Mouse (Mus musculus) right cerebral cortex, adult 18-20 months (tissue): ENCODE data around the gene Olfr1425.
"Not testable (repeated sequence)": the region's sequence is repeated elsewhere in the genome, so short reads cannot be mapped to it uniquely, and the experiment has no call there.

Source experiments
- DNase-seq: peaks from one replicate; pipeline ENCODE4 v3.0.0; 2022; ENCODE audit warnings: mixed read lengths

Olfr1425 gene

DNA sequence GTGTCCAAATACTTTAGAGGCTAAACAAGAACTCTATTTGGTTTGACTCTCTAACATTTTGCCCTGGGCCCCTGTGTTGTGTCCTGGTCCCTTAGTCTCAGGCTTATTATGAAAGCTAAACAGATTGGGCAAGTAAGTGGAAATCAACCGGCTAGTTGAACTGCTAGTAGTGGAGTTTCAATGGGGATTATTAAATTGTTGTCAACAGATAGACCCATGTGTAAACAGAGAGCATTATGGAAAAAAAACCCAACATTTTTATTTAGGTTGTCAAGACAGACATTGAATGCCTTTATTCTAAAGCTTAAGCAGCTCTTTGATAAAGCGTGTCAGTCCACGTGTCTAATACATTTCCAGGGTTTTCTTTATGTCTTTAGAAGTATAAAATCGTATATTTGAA is at the start of gene Olfr1425:
Gene Olfr1425, minus strand, starts transcription at position 101 of the 400 bp plus-strand sequence.
- DNase-seq = not testable (repeated sequence)

DNA sequence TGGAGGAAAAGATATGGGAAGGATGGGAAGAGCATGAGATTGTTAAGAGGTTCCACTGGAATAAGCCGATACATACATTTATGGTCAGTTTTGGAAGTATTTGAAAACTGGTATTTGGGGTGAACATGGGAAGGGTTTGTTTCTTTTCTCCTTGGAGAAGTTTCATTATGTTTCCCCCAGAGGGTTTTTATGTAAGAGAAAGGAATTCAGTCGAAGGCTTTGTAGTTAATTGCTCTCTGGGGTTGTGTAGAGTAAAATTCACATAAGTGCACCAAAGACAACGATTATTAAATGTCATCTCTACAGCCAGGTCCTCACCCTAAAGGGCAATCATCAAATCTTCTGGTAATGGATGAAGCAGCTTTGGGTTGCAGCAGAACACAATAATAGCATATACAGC is 45.6 kb upstream of the Olfr1425 start, which contains the start of gene Olfr76:
Gene Olfr76, minus strand, starts transcription at position 101 of the 400 bp plus-strand sequence.
- no peak for DNase-seq

DNA sequence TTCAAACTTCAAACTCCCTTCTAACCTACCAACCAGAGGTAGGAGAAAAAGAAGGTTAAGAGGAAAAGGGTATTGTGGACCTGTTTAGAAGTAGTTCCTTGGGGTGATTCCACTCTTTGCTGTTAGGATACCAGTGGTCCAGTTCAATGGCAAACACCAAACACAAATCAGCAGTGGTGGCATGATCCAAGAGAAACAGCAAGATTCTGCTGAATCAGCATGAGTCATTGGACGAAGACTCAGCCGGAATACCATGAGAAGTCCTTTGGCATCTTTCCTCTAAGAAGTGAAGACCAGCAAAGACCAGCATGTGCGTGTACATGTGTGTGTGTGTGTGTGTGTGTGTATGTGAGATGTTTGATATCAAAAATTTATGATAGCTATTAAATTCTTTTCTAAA is 38.9 kb upstream of the Olfr1425 start:
- DNase-seq = no peak

DNA sequence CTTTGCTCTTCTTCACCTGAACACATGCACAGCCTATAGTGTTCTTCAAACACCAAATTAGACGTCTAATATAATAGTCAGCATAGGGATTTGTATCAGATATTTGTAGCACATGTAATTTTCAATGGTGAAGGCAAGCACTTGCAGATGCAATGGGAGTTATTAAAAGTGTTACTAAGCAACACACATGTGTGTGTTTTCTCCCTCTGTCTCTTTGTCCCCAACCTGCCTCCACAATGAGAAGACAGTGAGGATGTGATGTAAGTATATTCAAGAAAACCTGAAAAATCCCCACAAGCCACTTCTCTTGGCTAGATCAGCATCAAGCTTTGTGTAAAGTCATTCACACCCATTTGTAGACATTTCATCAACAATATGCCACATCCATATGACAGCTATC is 38.3 kb upstream of the Olfr1425 start, which contains the start of gene Olfr1428:
Gene Olfr1428, minus strand, starts transcription at position 101 of the 400 bp plus-strand sequence.
- no peak for DNase-seq

DNA sequence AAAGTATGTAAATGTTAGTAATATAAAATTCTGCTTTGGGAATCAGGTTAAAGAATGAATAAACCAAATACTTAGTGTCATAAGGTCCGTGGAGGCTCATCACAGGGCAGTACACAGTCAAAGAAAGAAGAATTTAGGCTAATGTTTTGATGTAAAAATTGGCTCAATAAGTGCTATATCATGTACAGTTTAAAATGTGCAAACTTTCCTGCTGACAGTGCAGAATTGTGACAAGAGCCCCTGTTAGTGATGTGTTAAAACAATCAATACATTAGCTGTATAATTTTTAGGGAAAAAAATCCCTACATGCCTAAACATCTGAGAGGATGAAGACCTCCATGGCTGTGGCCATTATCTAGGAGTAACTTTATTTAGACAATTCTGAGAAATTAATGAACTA is 36.3 kb upstream of the Olfr1425 start:
- DNase-seq = no peak

DNA sequence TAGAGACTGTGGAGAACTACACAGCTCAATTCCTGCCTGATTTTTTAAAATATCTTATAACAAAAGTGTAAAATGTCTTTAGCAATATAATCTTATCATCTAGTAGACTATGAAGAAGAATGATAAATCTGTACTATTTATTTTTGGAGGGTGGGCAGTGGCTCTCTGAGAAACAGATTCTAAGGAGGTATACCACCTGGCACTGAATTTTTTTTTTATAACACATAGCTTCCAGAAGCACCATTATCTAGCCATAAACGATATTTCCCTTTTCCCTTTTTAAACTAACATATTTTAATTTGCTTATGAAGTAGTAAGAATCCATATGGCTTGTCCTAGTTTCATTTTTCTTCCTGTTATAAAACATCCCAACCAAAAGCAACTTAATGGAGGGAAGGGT is 27.0 kb upstream of the Olfr1425 start:
- no peak for DNase-seq

DNA sequence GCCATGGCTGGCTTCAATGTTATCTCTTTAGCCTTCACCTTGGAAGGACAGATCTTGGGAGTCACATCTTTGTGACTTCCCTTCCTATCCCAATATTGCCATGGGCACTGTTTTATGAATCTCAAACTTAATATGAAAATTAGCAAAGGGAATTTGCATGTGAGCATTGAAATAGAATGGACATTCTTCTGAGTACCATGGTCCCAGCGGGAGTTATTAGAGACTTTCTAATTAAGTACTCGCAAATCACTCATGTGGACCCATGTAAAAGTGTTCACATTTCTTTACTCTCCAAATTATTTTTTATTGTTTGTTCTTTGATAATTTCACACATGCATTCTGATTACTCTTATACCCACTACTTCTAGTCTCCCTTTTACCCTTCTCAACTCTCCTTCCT is 25.7 kb upstream of the Olfr1425 start, which contains the start of gene Olfr1427:
Gene Olfr1427, minus strand, starts transcription at position 101 of the 400 bp plus-strand sequence.
- DNase-seq = no peak

DNA sequence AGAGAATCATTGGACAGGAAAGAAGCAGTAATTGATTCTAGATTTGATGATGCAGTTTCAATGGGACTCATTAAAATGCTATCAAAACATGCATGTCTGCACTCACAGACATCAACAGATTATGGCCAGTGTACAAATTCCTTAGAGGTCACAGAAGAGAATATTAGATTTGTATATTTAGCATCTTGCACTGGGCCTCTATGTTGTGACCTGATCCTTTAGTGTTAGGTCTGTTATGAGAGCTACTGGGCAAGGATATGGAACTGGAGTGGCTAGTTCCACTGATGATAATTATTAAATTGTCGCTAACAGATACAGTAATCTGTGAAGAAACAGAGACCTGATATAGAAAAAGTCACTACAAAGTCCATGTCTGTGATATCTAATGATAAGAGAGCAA is 14.4 kb upstream of the Olfr1425 start, which contains the start of gene Olfr1426:
Gene Olfr1426, minus strand, starts transcription at position 101 of the 400 bp plus-strand sequence.
- no peak for DNase-seq

DNA sequence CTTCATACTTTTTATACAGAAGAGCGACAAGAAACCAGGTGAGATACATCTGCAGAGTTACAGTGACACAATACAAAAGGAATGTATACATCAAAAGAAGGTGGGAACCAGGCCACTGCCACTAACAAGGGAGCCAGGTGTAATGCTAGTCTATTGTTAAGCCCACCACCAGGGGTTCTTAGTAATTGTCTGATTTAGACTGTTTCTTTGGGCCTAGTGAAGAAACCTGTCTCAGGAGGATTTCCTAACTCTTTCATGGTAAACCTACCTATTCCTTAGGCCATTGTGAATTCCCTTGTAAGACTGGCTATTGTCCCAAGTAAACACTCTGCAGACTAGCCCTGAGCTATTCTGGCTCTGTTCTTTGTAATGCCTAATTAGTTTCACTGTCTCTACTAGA is 8.0 kb downstream of the Olfr1425 start:
- DNase-seq = not testable (repeated sequence)

DNA sequence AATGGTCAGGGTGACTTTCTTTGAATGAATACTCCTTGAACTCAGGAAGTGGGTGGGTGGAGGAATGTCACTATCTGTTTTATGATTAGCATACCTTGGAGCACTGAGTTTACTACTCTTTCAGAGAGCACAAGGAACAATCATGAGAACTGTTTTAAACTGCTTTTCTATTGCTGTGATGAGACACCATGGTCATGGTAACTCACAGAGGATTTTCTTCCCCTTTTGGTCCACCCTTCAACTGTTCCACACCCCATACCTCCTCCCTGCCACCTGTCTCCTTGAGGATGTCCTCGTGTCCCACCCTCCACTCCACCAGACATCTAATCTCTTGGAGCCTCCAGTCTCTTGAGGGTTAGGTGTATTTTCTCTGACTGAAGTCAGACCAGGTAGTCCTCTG is 9.7 kb downstream of the Olfr1425 start:
- DNase-seq = not testable (repeated sequence)

DNA sequence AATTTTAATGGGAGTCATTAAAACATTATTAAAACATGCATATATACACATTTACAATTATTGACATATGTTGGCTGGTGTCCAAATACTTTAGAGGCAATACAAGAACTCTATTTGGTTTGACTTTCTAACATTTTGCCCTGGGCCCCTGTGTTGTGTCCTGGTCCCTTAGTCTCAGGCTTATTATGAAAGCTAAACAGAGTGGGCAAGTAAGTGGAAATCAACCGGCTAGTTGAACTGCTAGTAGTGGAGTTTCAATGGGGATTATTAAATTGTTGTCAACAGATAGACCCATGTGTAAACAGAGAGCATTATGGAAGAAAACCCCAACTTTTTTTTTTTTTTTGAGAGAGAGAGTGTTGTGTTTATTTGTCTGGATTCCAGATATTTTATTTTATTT is 14.9 kb downstream of the Olfr1425 start, which contains the start of gene Olfr1424:
Gene Olfr1424, minus strand, starts transcription at position 101 of the 400 bp plus-strand sequence.
- not testable (repeated sequence) for DNase-seq

DNA sequence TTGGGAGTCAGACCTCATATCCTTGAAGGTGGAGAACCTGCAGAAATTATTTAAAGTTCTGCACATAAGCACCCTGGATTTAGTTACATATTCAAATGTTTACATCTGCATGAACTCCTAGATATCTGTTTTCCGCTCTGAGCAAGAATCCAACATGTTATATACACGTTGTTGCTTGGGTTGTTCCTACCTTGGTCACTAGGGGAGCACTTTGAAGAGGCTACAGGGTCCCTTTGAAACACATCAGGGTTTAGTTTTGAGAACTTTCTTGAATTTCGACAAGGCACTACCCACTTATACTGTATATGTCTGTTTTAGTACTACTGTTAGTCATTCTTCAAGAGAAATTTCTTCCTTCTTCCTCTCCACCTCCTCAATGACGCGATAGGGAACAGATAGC is 34.4 kb downstream of the Olfr1425 start:
- no peak for DNase-seq

DNA sequence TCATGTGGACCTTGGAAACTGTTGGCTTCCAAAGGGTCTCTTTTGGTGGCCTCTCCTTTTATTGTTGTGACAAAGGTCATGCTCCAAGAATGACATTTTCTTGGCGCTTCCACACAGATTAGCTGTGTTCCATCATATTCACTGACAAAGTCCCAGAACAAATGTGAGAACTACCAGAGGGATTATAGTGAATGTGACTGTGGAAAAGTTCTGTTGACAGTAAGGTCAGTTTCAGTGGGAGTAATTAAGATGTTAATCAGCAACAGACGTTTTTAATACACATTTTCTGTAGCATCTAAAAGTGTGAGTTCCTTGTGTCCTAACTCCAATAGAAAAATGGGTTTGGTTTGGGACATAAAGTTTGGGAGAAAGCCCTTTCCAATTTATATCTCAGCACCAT is 36.3 kb downstream of the Olfr1425 start, which contains the start of gene Olfr1423:
Gene Olfr1423, minus strand, starts transcription at position 101 of the 400 bp plus-strand sequence.
- DNase-seq = no peak

DNA sequence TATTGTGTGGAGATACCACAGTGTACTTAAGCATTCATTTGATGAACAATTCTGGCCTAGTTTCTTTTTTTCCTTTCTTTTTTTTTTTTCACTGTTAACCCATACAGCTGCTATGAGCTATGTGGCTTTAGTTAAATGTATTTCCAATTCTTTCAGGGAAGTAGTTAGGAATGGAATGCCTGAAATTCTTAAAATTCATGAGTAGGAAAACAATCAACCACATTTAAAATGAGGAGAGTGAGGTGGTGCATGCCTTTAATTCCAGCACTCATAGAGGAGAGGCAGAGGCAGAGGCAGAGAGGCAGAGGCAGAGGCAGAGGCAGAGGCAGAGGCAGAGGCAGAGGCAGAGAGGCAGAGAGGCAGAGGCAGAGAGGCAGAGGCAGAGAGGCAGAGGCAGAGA is 39.8 kb downstream of the Olfr1425 start:
- DNase-seq = no peak

DNA sequence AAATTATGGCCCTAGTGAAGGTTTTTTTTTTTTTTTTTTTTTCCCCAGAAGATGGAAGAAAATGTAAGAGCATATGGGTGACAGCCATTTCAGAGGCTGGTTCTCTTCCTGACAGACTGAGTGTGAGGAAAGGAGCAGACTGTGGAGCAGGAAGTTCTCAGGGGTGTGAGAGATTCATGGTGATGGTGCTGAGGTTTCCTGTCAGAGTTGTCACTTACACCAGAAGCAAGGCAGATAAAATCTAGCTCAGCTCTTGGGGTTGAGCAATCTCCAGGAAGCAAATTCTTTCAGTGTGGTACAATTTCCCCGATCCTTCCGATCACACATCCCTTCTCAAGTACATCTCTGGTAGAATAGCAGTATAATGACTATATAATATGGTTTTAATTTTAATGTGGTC is 50.9 kb downstream of the Olfr1425 start:
- no peak for DNase-seq

DNA sequence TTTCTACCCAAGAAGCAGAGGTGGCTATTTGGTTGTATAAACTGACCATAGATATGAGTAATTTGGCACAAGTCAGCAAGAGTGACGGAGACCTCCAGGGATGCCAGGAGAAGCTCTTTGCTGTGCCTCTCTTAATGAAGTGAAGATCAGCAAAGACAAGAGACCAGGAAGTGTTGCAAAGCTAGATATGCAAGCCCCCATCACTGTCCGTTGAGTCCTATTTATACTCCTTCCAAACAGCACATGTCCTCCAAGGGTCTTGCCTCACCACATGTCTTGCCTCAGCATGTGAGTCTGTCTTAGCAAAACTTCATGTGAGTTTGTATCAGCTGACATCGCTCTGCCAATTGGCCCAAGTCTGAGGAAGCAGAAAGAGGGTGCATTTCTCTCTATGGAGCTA is 52.2 kb downstream of the Olfr1425 start:
- no peak for DNase-seq

DNA sequence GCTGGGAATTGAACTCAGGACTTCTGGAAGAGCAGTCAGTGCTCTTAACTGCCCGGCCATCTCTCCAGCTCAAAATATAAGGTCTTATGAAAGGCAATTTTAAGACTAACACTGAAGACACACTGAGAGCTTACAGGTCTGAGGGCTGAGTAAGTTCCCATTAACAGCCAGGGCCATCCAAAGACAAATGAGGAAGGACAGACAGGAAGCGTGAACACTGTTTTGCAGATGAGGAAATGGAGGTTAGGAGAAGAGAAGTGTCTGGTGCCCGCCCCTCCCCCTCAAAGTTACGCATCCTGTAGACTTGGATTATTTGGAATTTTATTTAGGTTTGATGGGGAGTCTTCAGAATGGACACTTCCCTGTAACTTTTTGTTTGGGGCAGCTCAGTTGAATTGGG is 53.4 kb downstream of the Olfr1425 start:
- no peak for DNase-seq
